Mouse (Mus musculus) liver, adult 2 months (tissue): ENCODE data around the gene Chac2. TPM values are rescaled to one million over a fixed set of nuclear protein-coding genes. Genes with fewer than 3 reads are reported as not detected.
"Not testable (repeated sequence)": the region's sequence is repeated elsewhere in the genome, so short reads cannot be mapped to it uniquely, and the experiment has no call there.

Source experiments
- DNase-seq: peaks from one replicate; pipeline ENCODE4 v3.0.0-alpha.2; 2011; ENCODE audit warnings: low read depth, low spot score; ENCODE audit errors: extremely low read depth
- H3K27ac ChIP-seq: fragments of 200-500 bp; replicated peaks from 2 replicates; pipeline ENCODE4 v1.5.1; 2012; ENCODE audit warnings: low read depth, mild to moderate bottlenecking, control low read depth, inconsistent platforms, low read length; ENCODE audit not compliant: insufficient read depth
- H3K27me3 ChIP-seq: fragments of 200-500 bp; 2 replicates; pipeline ENCODE4 v1.6.1; 2012; ENCODE audit warnings: mild to moderate bottlenecking, moderate library complexity, low read length, inconsistent platforms; ENCODE audit not compliant: control insufficient read depth, insufficient read depth
- H3K36me3 ChIP-seq: fragments of 200-500 bp; 2 replicates; pipeline ENCODE4 v1.6.1; 2012; ENCODE audit warnings: low read length, inconsistent platforms; ENCODE audit not compliant: control insufficient read depth, insufficient read depth
- H3K4me1 ChIP-seq: fragments of 200-500 bp; 2 replicates; pipeline ENCODE4 v1.6.1; 2011; ENCODE audit warnings: low read length; ENCODE audit not compliant: control insufficient read depth, insufficient read depth
- H3K4me3 ChIP-seq: fragments of 200-500 bp; 2 replicates; pipeline ENCODE4 v1.5.1; 2011; ENCODE audit warnings: low read depth, mild to moderate bottlenecking, control low read depth, low read length, moderate library complexity; ENCODE audit not compliant: insufficient read depth
- H3K79me2 ChIP-seq: fragments of 200-500 bp; 2 replicates; pipeline ENCODE4 v1.6.1; 2012; ENCODE audit warnings: inconsistent platforms, mild to moderate bottlenecking, low read length, moderate library complexity; ENCODE audit not compliant: control insufficient read depth, insufficient read depth
- H3K9ac ChIP-seq: fragments of 200-500 bp; 2 replicates; pipeline ENCODE4 v1.6.1; 2012; ENCODE audit warnings: low read depth, mild to moderate bottlenecking, control low read depth, inconsistent platforms, low read length
- CTCF ChIP-seq: fragments of 200-500 bp; IDR thresholded peaks from 2 replicates; pipeline ENCODE4 v1.5.1; 2011; ENCODE audit warnings: low read depth, low read length, control low read depth
- POLR2A ChIP-seq: fragments of 200-500 bp; IDR thresholded peaks from 2 replicates; pipeline ENCODE4 v1.6.1; 2011; ENCODE audit warnings: low read length, control low read depth; ENCODE audit not compliant: insufficient read depth; ENCODE audit errors: extremely low read depth
- WGBS: fragments of 180-500 bp; shearing (Covaris S2); methylation state at CpG from one replicate; pipeline ENCODE4 v1.1.7; 2018; 5-methylcytosine and 5-hydroxymethylcytosine counted together
- polyA plus RNA-seq: library from polyadenylated mRNA; depleted of rRNA; stranded (reverse); fragments of >200 nt; gene quantifications from 2 replicates; pipeline ENCODE4 v1.2.3, GENCODE M21; 2012; rRNA removed
- total RNA-seq: library from RNA; depleted of rRNA; stranded (reverse); fragments of >200 nt; gene quantifications from 2 replicates; pipeline ENCODE4 v1.2.3, GENCODE M21; 2014; rRNA removed

The Chac2 gene
- total RNA-seq (37.5 and 45.9 TPM in 2 replicates), polyA plus RNA-seq (9.4 and 13.6 TPM in 2 replicates)

- H3K27me3 ChIP-seq: no peaks in the 10 kb centered on the region
- 0 out of 2 replicates have a peak, but pooled peaks have one; percentile 20 for TF ChIP-seq POLR2A
- TF ChIP-seq CTCF: no peak
- peaks cover 2% of the 10 kb centered on the region; the same call in 1 of the 2 replicates for H3K4me1 ChIP-seq
- H3K36me3 ChIP-seq: peaks cover 6% of the 10 kb centered on the region
- peaks cover 3% of the 10 kb centered on the region; the same call in 1 of the 2 replicates for H3K79me2 ChIP-seq
- 1% methylated on average over 22 of the region's 22 CpGs for WGBS
- H3K4me3 ChIP-seq: peak within 1 kb of the TSS; percentile 97
- peak; percentile 96 for DNase-seq
- H3K27ac ChIP-seq: peak within 1 kb of the TSS; percentile 98
- peak within 1 kb of the TSS; percentile 95 for H3K9ac ChIP-seq
Observed at GRCm38 (mm10) chr11:30985877-30986624, at the start of gene Chac2. Chac2 (minus strand) TSS chr11:30986350.

DNA sequence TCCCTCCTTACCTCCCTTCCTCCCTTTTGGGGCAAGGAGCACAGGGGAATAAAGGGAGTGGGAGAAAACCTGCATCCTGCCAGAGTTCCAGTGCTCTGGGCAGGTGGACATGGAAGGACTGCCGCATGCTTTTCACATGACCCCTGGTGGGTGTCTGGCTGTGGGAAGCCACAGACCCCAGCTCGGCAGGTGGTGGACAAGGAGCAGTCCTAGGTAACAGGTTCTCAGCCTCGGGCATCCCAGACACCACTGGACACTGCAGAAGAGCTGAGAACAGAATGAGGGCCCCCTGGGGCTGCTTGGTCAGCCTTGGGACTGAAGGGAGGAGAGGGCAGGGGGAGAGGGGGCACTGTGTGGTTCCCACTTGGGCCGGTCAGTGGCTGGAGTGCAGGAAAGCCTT is 48.8 kb upstream of the Chac2 start:
- no peak for TF ChIP-seq CTCF
- no peak for TF ChIP-seq POLR2A
- WGBS: 99% methylated on average over 4 of the region's 4 CpGs

GRCm38 (mm10) chr11:31017466-31017865 is 31.3 kb upstream of the Chac2 start:
- H3K9ac ChIP-seq, H3K27me3 ChIP-seq: not testable (repeated sequence)
- WGBS: 81% methylated on average over 15 of the region's 15 CpGs

More for the DNA sequence above, 48.8 kb upstream of the Chac2 start:
- Histone ChIP-seq H3K9ac (no peak overlapping the region), H3K27me3 (no peaks in the 10 kb centered on the region), H3K4me1 (no peaks in the 10 kb centered on the region), H3K79me2 (no peaks in the 10 kb centered on the region), H3K36me3 (peaks cover 9% of the 10 kb centered on the region), H3K27ac (no peak overlapping the region), H3K4me3 (no peak overlapping the region)
- no peak for DNase-seq

GRCm38 (mm10) chr11:31009668-31010067 is 23.5 kb upstream of the Chac2 start:
- not testable (repeated sequence) for H3K27ac ChIP-seq, DNase-seq, H3K27me3 ChIP-seq, H3K9ac ChIP-seq, H3K36me3 ChIP-seq, H3K4me3 ChIP-seq, H3K4me1 ChIP-seq, H3K79me2 ChIP-seq
- 97% methylated on average over 1 of the region's 1 CpGs for WGBS

More at GRCm38 (mm10) chr11:31017466-31017865, 31.3 kb upstream of the Chac2 start:
- not testable (repeated sequence) for H3K4me1 ChIP-seq, DNase-seq, H3K79me2 ChIP-seq, H3K36me3 ChIP-seq, H3K27ac ChIP-seq, H3K4me3 ChIP-seq

GRCm38 (mm10) chr11:31001169-31001908 is 15.2 kb upstream of the Chac2 start:
- TF ChIP-seq POLR2A (no peak), CTCF (no peak)
- peaks cover 6% of the 10 kb centered on the region; the same call in 1 of the 2 replicates for H3K4me1 ChIP-seq
- DNase-seq: peak; percentile 84
- H3K79me2 ChIP-seq: no peaks in the 10 kb centered on the region; the same call in 1 of the 2 replicates
- no peak overlapping the region for H3K9ac ChIP-seq
- no peak overlapping the region for H3K4me3 ChIP-seq
- H3K36me3 ChIP-seq: peaks cover 4% of the 10 kb centered on the region; the same call in 1 of the 2 replicates
- no peak overlapping the region for H3K27ac ChIP-seq
- H3K27me3 ChIP-seq: no peaks in the 10 kb centered on the region
- 48% methylated on average over 4 of the region's 4 CpGs for WGBS
